Mouse (Mus musculus) hindbrain, embryonic 16.5 days (tissue): ENCODE results near the gene App. TPM values are rescaled to one million over a fixed set of nuclear protein-coding genes. Genes with fewer than 3 reads are reported as not detected.

ENCODE experiments used
- ATAC-seq: fragments of 200-750 bp; cut with Nextera tagmentation; 2 replicates; pipeline ENCODE4 v1.8.0; 2017; ENCODE audit warnings: moderate TSS enrichment, moderate library complexity
- H3K27ac ChIP-seq: fragments of 300-500 bp; sonication (generic); 2 replicates; pipeline ENCODE4 v1.5.1; 2014; ENCODE audit warnings: low read depth, mild to moderate bottlenecking, control low read depth, low read length, moderate library complexity
- H3K27me3 ChIP-seq: fragments of 300-500 bp; sonication (generic); replicated peaks from 2 replicates; pipeline ENCODE4 v1.6.1; 2014; ENCODE audit warnings: low read length; ENCODE audit not compliant: control insufficient read depth, insufficient read depth
- H3K36me3 ChIP-seq: fragments of 300-500 bp; sonication (generic); 2 replicates; pipeline ENCODE4 v1.6.1; 2014; ENCODE audit warnings: mild to moderate bottlenecking, low read length, moderate library complexity, mixed read lengths; ENCODE audit not compliant: control insufficient read depth, insufficient read depth
- H3K4me1 ChIP-seq: fragments of 300-500 bp; sonication (generic); 2 replicates; pipeline ENCODE4 v1.6.1; 2014; ENCODE audit warnings: low read depth, low read length; ENCODE audit not compliant: control insufficient read depth, insufficient read depth
- H3K4me2 ChIP-seq: fragments of 300-500 bp; sonication (generic); 2 replicates; pipeline ENCODE4 v1.6.1; 2014; ENCODE audit warnings: mild to moderate bottlenecking, low read length, control low read depth, moderate library complexity
- H3K4me3 ChIP-seq: fragments of 300-500 bp; sonication (generic); 2 replicates; pipeline ENCODE4 v1.5.1; 2014; ENCODE audit warnings: mild to moderate bottlenecking, low read length, control low read depth, moderate library complexity
- H3K9ac ChIP-seq: fragments of 300-500 bp; sonication (generic); 2 replicates; pipeline ENCODE4 v1.6.1; 2014; ENCODE audit warnings: low read depth, mild to moderate bottlenecking, control low read depth, low read length, moderate library complexity
- H3K9me3 ChIP-seq: fragments of 300-500 bp; sonication (generic); 2 replicates; pipeline ENCODE4 v1.6.1; 2014; ENCODE audit warnings: mild to moderate bottlenecking, low read length, moderate library complexity; ENCODE audit not compliant: control insufficient read depth
- WGBS: fragments of 180-500 bp; shearing (Covaris S2); extraction: QIAGEN DNeasy Blood & Tissue Kit; methylation state at CpG from one replicate; pipeline ENCODE4 v1.1.7; 2014; 5-methylcytosine and 5-hydroxymethylcytosine counted together
- polyA plus RNA-seq: library from polyadenylated mRNA; unstranded; fragments of >200 nt; fragmentation: Nextera tagmentation; extraction: Ambion mirVana; gene quantifications from 2 replicates; pipeline ENCODE4 v1.2.1, GENCODE M21; 2015

Gene App
- polyA plus RNA-seq, 1 experiment from 2014 or later: 521 TPM

GRCm38 (mm10) chr16:85157156-85157555, 16.4 kb downstream of the App start:
- ATAC-seq: no peak
- Histone ChIP-seq H3K4me2 (no peak overlapping the region), H3K27me3 (no peaks in the 10 kb centered on the region), H3K27ac (no peak overlapping the region), H3K4me1 (peaks cover under 1% of the 10 kb centered on the region; the same call in 1 of the 2 replicates), H3K9me3 (no peaks in the 10 kb centered on the region), H3K9ac (no peak overlapping the region), H3K36me3 (no peaks in the 10 kb centered on the region), H3K4me3 (no peak overlapping the region)
- WGBS: 93% methylated on average over 2 of the region's 2 CpGs

- 66% methylated on average over 10 of the region's 10 CpGs for WGBS
- H3K4me1 ChIP-seq: peaks cover 9% of the 10 kb centered on the region
Observed at GRCm38 (mm10) chr16:85155836-85156235, 17.7 kb downstream of the App start.

GRCm38 (mm10) chr16:85152457-85152856, 21.1 kb downstream of the App start:
- H3K4me3 ChIP-seq: no peak overlapping the region
- H3K27me3 ChIP-seq: no peaks in the 10 kb centered on the region
- H3K4me1 ChIP-seq: peaks cover 13% of the 10 kb centered on the region
- 88% methylated on average over 8 of the region's 8 CpGs for whole genome bisulfite sequencing
- no peak overlapping the region for H3K27ac ChIP-seq
- no peak for ATAC-seq
- no peaks in the 10 kb centered on the region for H3K36me3 ChIP-seq
- H3K4me2 ChIP-seq: no peak overlapping the region
- H3K9ac ChIP-seq: no peak overlapping the region
- no peaks in the 10 kb centered on the region for H3K9me3 ChIP-seq

More at GRCm38 (mm10) chr16:85155836-85156235, 17.7 kb downstream of the App start:
- Histone ChIP-seq H3K9ac (no peak overlapping the region), H3K27ac (no peak overlapping the region), H3K27me3 (no peaks in the 10 kb centered on the region), H3K36me3 (no peaks in the 10 kb centered on the region), H3K4me2 (no peak overlapping the region), H3K9me3 (no peaks in the 10 kb centered on the region), H3K4me3 (no peak overlapping the region)
- no peak for ATAC-seq

- Histone ChIP-seq H3K36me3 (no peaks in the 10 kb centered on the region), H3K4me2 (no peak overlapping the region), H3K9me3 (no peaks in the 10 kb centered on the region), H3K27ac (no peak overlapping the region), H3K9ac (no peak overlapping the region), H3K27me3 (no peaks in the 10 kb centered on the region), H3K4me1 (peaks cover 13% of the 10 kb centered on the region), H3K4me3 (no peak overlapping the region)
- 38% methylated on average over 7 of the region's 7 CpGs for WGBS
- ATAC-seq: 0 out of 2 replicates have a peak, but pooled peaks have one; percentile 6
Observed at GRCm38 (mm10) chr16:85151681-85152080, 21.9 kb downstream of the App start.

GRCm38 (mm10) chr16:85150902-85151301, 22.7 kb downstream of the App start:
- no peaks in the 10 kb centered on the region for H3K36me3 ChIP-seq
- H3K27ac ChIP-seq: no peak overlapping the region
- no peak overlapping the region for H3K4me3 ChIP-seq
- ATAC-seq: no peak
- 59% methylated on average over 9 of the region's 9 CpGs for WGBS
- H3K4me2 ChIP-seq: no peak overlapping the region
- no peak overlapping the region for H3K9ac ChIP-seq
- H3K27me3 ChIP-seq: no peaks in the 10 kb centered on the region
- no peaks in the 10 kb centered on the region for H3K9me3 ChIP-seq
- H3K4me1 ChIP-seq: peaks cover 13% of the 10 kb centered on the region

GRCm38 (mm10) chr16:85149509-85149871, 24.1 kb downstream of the App start:
- 76% methylated on average over 1 of the region's 1 CpGs for WGBS
- Histone ChIP-seq H3K27me3 (no peaks in the 10 kb centered on the region), H3K9ac (no peak overlapping the region), H3K4me2 (no peak overlapping the region), H3K4me3 (no peak overlapping the region), H3K9me3 (no peaks in the 10 kb centered on the region), H3K36me3 (no peaks in the 10 kb centered on the region), H3K27ac (no peak overlapping the region), H3K4me1 (peaks cover 13% of the 10 kb centered on the region)
- ATAC-seq: no peak

GRCm38 (mm10) chr16:85148615-85149508, 24.7 kb downstream of the App start:
- WGBS: 76% methylated on average over 9 of the region's 9 CpGs
- no peak overlapping the region for H3K4me3 ChIP-seq
- H3K9ac ChIP-seq: no peak overlapping the region
- H3K4me2 ChIP-seq: no peak overlapping the region
- no peaks in the 10 kb centered on the region for H3K36me3 ChIP-seq
- H3K27me3 ChIP-seq: no peaks in the 10 kb centered on the region
- H3K4me1 ChIP-seq: peaks cover 13% of the 10 kb centered on the region
- H3K27ac ChIP-seq: peak overlapping the region; percentile 31; the same call in 1 of the 2 replicates
- ATAC-seq: peak; percentile 38; the same call in 1 of the 2 replicates
- H3K9me3 ChIP-seq: no peaks in the 10 kb centered on the region

- 90% methylated on average over 4 of the region's 4 CpGs for WGBS
- H3K9ac ChIP-seq: no peak overlapping the region
- H3K4me1 ChIP-seq: peaks cover 13% of the 10 kb centered on the region
- H3K4me3 ChIP-seq: no peak overlapping the region
- H3K36me3 ChIP-seq: no peaks in the 10 kb centered on the region
- no peak for ATAC-seq
- H3K9me3 ChIP-seq: no peaks in the 10 kb centered on the region
- no peak overlapping the region for H3K27ac ChIP-seq
- no peaks in the 10 kb centered on the region for H3K27me3 ChIP-seq
- H3K4me2 ChIP-seq: no peak overlapping the region
Observed at GRCm38 (mm10) chr16:85147440-85147839, 26.1 kb downstream of the App start.

GRCm38 (mm10) chr16:85145771-85146178, 27.8 kb downstream of the App start:
- ATAC-seq: no peak
- WGBS: 68% methylated on average over 11 of the region's 11 CpGs

More at GRCm38 (mm10) chr16:85145771-85146178, 27.8 kb downstream of the App start:
- no peak overlapping the region for H3K4me3 ChIP-seq
- no peak overlapping the region for H3K9ac ChIP-seq
- no peaks in the 10 kb centered on the region for H3K36me3 ChIP-seq
- no peak overlapping the region for H3K27ac ChIP-seq
- H3K4me2 ChIP-seq: no peak overlapping the region
- H3K9me3 ChIP-seq: no peaks in the 10 kb centered on the region
- H3K27me3 ChIP-seq: no peaks in the 10 kb centered on the region
- H3K4me1 ChIP-seq: peaks cover 4% of the 10 kb centered on the region; the same call in 1 of the 2 replicates
